Mouse (Mus musculus) T-cell, adult 66 days (primary cell): ENCODE measurements around the gene Bscl2. TPM values are rescaled to one million over a fixed set of nuclear protein-coding genes. Genes with fewer than 3 reads are reported as not detected.

Experiments used
- total RNA-seq, 2 experiments: library from RNA; stranded (reverse); gene quantifications; 3 replicates in 1 of 2; 4 replicates in 1 of 2; pipeline ENCODE4 v1.2.4; 2023

The Bscl2 gene
- total RNA-seq = 10 to 100 TPM; 39.2 to 44.0 TPM

GRCm38 (mm10) chr19:8837251-8837791 is at the start of gene Bscl2:
TSS of gene Bscl2 (plus strand) at chr19:8837467.

GRCm38 (mm10) chr19:8798264-8798946 is 38.9 kb upstream of the Bscl2 start, which contains the start of gene Polr2g:
TSS of gene Polr2g (minus strand) at chr19:8798577.

GRCm38 (mm10) chr19:8802130-8802821 is 35.0 kb upstream of the Bscl2 start, which contains the start of gene Zbtb3:
TSS of gene Zbtb3 (plus strand) at chr19:8802555.

GRCm38 (mm10) chr19:8818801-8819595 is 18.3 kb upstream of the Bscl2 start, which contains the start of gene Ttc9c:
TSS of gene Ttc9c (minus strand) at chr19:8819333.

DNA sequence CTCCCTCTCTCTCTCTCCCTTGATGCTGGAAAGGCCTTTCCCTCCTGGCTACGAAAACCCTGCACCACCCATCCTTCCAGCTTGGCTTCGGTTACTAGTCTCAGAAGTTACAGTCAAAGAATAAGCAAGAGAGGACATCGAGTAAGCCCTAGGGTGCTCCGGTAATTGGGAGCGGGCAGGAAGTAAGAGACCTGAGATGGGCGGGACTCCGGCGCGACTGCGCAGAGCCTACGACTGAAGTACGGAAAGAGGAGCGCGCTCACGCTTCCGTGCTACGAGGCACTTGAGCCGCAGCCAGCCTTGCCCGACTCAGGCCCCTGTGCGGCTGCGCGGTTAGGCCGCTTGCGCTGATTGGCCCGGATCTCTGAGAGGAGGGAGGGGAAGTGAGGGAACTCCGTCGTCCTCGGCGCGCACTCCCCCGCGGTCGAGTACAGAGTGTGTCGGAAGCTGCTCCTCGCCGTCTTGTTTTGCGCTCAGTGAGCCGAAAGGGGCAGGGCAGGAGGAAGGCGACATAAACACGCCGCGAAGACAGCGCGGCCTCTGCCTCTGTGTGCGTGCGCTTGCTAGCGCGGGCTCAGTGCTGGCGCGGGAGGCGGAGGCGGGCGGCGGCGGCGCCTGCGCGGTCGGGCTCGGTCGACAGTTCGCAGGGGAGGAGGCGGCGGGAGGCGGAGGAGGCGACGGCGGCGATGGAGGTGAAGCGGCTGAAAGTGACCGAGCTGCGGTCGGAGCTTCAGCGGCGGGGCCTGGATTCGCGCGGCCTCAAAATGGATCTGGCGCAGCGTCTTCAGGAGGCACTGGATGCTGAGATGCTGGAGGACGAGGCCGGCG is 17.5 kb upstream of the Bscl2 start, which contains the start of gene Hnrnpul2:
TSS of gene Hnrnpul2 (plus strand) at position 415 of the 828 bp plus-strand sequence.

DNA sequence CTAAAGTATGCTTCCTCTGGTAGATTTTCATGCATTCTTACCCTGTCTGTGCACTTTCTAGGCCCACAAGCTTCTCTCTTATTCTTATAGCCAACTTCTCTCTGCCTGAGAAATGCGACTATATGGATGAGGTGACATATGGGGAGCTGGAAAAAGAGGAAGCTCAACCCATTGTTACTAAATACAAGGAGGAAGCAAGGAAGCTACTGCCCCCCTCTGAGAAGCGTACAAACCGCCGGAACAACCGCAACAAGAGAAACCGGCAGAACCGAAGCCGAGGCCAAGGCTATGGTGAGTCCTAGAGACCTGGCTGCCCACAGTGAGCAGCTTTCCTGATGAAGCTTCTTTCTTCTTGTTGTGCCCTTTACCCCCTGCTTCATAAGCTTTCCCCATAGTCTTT is 7.6 kb upstream of the Bscl2 start, which contains the start of gene AC129217.1:
TSS of gene AC129217.1 (plus strand) at position 114 of the 400 bp plus-strand sequence.

GRCm38 (mm10) chr19:8839103-8839907 is 2.0 kb downstream of the Bscl2 start, which contains the start of gene Gng3:
TSS of gene Gng3 (minus strand) at chr19:8839194.

GRCm38 (mm10) chr19:8850402-8850901 is 13.2 kb downstream of the Bscl2 start, which contains the start of gene Lrrn4cl:
TSS of gene Lrrn4cl (plus strand) at chr19:8850768.

GRCm38 (mm10) chr19:8871267-8872186 is 34.3 kb downstream of the Bscl2 start, which contains the start of gene Ubxn1:
TSS of gene Ubxn1 (plus strand) at chr19:8871496.

DNA sequence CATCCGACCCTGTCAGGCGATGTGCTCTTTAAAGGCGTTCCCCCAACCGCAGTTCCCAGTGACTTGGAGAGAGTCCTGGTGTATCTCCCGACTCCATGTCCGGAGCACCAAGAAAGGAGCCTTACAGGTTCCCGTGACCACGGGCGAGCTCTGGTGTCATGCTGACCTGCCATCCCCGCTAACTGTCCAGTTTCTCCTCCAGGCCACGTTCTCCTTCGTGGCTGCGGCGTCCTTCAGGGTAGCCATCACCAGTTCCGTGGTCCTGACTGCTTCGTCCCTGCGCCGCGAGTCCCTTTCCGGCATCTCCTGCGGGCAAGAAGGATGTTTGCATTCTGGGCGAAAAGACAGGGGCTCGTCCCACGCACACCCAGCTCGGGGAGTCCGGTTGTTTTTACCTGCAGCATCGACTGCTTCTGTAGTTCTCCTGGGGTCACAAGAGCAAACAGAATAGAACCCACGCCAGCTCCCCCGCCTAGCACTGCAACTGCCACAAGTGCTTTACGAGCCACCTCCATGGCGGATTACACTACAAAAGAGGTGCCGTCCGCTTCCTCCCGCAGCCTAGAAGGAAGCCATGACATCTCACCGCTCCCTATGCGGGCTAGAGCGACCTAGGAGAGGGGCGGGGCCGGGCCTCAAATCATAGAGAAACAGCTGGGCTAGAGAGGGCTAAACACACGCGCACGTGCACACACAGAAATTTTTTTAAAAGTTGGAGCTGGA is 43.2 kb downstream of the Bscl2 start, which contains the start of gene Uqcc3:
TSS of gene Uqcc3 (minus strand) at position 613 of the 723 bp plus-strand sequence.

DNA sequence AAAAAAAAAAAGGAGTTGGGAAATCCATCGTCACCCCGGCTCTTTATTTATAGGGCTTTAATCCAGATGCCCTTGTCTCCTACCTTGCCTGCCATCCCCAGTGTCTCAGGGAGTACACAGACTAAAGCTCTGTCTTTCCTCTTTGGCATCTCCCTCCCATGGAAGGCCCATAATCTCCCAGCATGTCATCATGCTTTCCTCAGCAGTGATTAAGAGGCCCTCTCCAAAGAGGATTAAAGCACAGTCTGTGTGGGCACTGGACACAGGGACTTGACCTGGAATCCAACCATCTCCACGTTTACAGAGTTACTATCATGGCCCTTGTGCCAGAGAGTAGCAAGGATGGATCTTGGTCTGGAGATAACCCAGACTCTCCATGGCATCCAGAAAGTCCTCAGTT is 46.3 kb downstream of the Bscl2 start, which contains the start of the genes Lbhd1 and Gm49403:
TSS of gene Lbhd1 (plus strand) at position 117 of the 400 bp plus-strand sequence.
TSS of gene Gm49403 (plus strand) at position 315 of the 400 bp plus-strand sequence.

DNA sequence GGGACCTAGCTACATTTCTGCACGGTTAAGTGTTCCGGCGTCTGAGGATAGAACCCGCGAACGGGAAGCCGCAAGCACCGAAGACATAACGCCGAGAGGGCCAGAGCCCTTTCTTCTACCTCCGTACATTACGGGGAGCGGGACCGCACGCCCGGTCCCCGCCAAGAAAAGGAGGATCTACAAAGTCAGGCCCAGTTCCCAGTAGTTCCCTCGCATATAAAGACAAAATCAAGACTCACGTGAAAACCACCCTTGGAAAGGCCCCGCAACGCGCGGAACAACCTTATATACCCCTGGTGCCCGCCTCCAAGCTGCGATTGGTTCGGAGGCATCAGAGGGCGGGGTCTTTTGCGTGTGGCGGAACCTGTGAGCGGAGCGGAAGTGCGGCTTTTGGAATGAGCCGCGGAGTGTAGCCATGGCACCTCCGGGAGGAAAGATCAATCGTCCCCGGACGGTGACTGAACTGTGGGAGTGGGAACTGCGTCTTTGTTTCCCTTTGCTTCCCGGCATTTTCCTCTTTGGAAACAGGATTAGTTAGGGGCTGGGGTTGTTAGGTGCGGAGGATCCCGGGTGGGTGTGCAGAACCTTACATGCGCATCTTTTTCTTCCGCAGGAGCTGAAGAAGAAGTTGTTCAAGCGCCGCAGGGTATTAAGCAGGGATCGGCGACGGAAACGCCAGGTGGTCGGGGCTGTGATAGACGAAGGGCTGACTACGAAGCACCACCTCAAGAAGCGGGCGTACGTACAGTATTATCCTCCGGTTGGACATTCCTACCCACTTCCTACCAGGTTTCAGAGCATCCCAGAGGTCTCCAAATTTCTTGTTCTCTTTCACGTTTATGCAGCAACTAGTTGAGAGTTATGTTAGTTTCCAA is 51.5 kb downstream of the Bscl2 start, which contains the start of the genes 1810009A15Rik and Gm49416:
TSS of gene 1810009A15Rik (plus strand) at position 343 of the 875 bp plus-strand sequence.
TSS of gene Gm49416 (plus strand) at position 416 of the 875 bp plus-strand sequence.

DNA sequence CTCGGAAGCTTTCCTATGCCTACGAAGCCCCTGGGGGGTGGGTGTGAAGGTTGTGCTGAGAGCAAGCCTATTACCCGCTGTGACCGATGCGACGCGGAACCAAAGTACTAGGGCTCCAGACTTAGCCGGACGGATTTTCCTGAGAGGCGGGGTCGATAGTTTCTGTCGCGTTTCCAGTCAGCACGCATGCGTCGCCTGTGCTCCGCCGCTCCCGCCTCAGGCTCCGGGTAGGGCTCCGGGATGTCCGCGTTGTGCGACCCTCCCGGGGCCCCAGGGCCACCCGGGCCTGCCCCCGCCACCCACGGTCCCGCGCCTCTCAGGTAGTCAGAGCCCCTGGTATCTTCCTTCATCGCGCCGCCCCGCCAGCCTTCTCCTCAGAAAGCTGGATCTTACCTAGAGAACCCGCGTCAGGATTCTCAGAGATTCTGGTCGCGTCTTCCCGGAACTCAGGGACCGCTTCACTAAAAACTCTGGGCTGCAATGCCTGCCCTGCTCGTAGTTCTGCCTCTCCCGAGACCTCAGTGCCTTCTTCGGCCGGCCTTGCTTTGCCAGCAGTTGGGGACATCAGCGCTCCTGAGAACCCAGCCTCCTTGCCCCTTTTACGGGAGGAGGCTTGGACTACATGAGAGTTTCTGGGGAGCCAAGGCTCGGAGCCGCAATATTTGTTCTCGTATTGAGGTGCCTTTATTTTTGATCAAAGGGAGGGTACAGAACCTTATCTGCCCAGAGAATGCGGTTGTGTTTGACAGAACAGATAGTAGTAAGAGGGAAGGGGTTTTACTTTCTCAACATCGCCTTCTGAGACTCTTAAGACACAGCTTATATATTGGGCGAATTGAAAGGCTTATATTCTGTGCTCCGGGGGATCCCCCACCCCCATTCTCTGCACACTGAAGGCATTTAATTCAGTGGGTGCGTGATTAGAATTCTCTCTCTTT is 55.8 kb downstream of the Bscl2 start, which contains the start of gene Ints5:
TSS of gene Ints5 (plus strand) at position 177 of the 938 bp plus-strand sequence.

DNA sequence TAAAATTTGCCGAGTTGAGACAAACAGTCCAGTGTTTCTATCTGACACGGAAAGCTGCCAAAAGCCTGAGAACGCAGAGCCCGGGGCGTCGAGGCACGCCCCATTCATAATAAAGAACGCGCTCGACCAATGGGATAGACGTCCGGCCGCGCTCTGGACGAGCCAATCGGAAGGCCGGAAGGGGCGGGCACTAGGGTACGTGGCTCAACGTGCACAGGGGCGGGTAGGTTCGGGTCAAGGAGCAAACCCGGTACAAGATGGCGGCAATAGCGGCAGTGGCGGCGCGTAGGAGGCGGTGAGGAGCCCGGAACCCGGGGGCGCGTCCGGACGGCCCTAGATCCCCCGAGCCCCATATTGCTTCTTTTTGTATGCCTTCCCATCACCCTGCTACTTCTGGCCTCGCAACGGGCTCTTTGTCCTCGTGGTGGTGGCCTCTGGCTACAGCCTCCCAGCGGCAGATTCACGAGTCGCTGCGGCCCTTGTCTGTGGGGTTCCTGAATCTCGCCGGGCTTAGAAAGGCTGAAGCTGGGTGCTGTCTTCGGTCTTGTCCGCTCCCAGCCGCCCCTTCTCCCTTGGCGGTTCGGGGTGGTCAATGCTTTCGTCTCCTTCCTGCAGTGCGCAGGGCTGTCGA is 60.7 kb downstream of the Bscl2 start, which contains the start of gene Ganab:
TSS of gene Ganab (plus strand) at position 207 of the 631 bp plus-strand sequence.

